Mouse (Mus musculus): ENCODE results near the gene Tmod1.

The Tmod1 gene

GRCm38 (mm10) chr4:46092429-46093076 lies 53.8 kb downstream of the Tmod1 start:
- DNase-seq = peak; percentile 74

GRCm38 (mm10) chr4:46094916-46095825 lies 56.4 kb downstream of the Tmod1 start:
- DNase-seq = peak; percentile 57

GRCm38 (mm10) chr4:46095826-46096159 lies 57.1 kb downstream of the Tmod1 start:
- DNase-seq = no peak

- DNase-seq = no peak
These were observed 57.8 kb downstream of the Tmod1 start for GRCm38 (mm10) chr4:46096546-46096945.

GRCm38 (mm10) chr4:46097591-46097990 lies 58.9 kb downstream of the Tmod1 start:
- no peak for DNase-seq

GRCm38 (mm10) chr4:46099132-46099531 lies 60.4 kb downstream of the Tmod1 start:
- DNase-seq = no peak

- no peak for DNase-seq
These were observed 61.8 kb downstream of the Tmod1 start for GRCm38 (mm10) chr4:46100539-46100938.

- DNase-seq = no peak
These were observed 62.5 kb downstream of the Tmod1 start for GRCm38 (mm10) chr4:46101211-46101711.

- no peak for DNase-seq
These were observed 63.5 kb downstream of the Tmod1 start for GRCm38 (mm10) chr4:46102078-46102769.

- no peak for DNase-seq
These were observed 71.3 kb downstream of the Tmod1 start for GRCm38 (mm10) chr4:46110084-46110483.

GRCm38 (mm10) chr4:46111361-46111760 lies 72.6 kb downstream of the Tmod1 start:
- no peak for DNase-seq

GRCm38 (mm10) chr4:46115308-46115707 lies 76.6 kb downstream of the Tmod1 start:
- DNase-seq = no peak

- peak; percentile 76 for DNase-seq
These were observed 77.9 kb downstream of the Tmod1 start for GRCm38 (mm10) chr4:46116544-46117175.

GRCm38 (mm10) chr4:46117536-46117935 lies 78.8 kb downstream of the Tmod1 start:
- no peak for DNase-seq

- DNase-seq = no peak
These were observed 80.9 kb downstream of the Tmod1 start for GRCm38 (mm10) chr4:46119514-46120094.

- no peak for DNase-seq
These were observed 82.0 kb downstream of the Tmod1 start for GRCm38 (mm10) chr4:46120767-46121166.

- DNase-seq = no peak
These were observed 84.6 kb downstream of the Tmod1 start for GRCm38 (mm10) chr4:46123358-46123757.

GRCm38 (mm10) chr4:46126541-46126940 lies 87.8 kb downstream of the Tmod1 start:
- peak; percentile 84 for DNase-seq

GRCm38 (mm10) chr4:46129311-46130004 lies 90.7 kb downstream of the Tmod1 start:
- no peak for DNase-seq

- DNase-seq = peak; percentile 41
These were observed 91.5 kb downstream of the Tmod1 start for GRCm38 (mm10) chr4:46130221-46130620.

- DNase-seq = no peak
These were observed 93.1 kb downstream of the Tmod1 start for GRCm38 (mm10) chr4:46131791-46132190.

Measured in cerebellum, adult 8-10 months (tissue).